Mouse (Mus musculus) intestine, embryonic 14.5 days (tissue): Measurements from ENCODE around the gene 1700029J07Rik. TPM values are rescaled to one million over a fixed set of nuclear protein-coding genes. Genes with fewer than 3 reads are reported as not detected.

Experiments
- ATAC-seq: fragments of 200-750 bp; cut with Nextera tagmentation; replicated peaks from 2 replicates; pipeline ENCODE4 v1.8.0; 2017; ENCODE audit warnings: low read depth, moderate number of reproducible peaks, moderate TSS enrichment, moderate library complexity; ENCODE audit not compliant: low FRiP score, low TSS enrichment
- DNase-seq: peaks from one replicate; pipeline ENCODE4 v3.0.0-alpha.2; 2018; ENCODE audit warnings: low spot score
- H3K27ac ChIP-seq: fragments of 300-500 bp; sonication (generic); 2 replicates; pipeline ENCODE4 v1.5.1; 2014; ENCODE audit warnings: low read depth, mild to moderate bottlenecking, control low read depth
- H3K27me3 ChIP-seq: fragments of 300-500 bp; sonication (generic); replicated peaks from 2 replicates; pipeline ENCODE4 v1.6.1; 2014; ENCODE audit warnings: low read length, control low read depth; ENCODE audit not compliant: control insufficient read depth, insufficient read depth
- H3K36me3 ChIP-seq: fragments of 300-500 bp; sonication (generic); 2 replicates; pipeline ENCODE4 v1.6.1; 2014; ENCODE audit warnings: low read length, control low read depth; ENCODE audit not compliant: control insufficient read depth, insufficient read depth
- H3K4me1 ChIP-seq: fragments of 300-500 bp; sonication (generic); replicated peaks from 2 replicates; pipeline ENCODE4 v1.6.1; 2014; ENCODE audit warnings: low read length, control low read depth, mixed read lengths; ENCODE audit not compliant: control insufficient read depth, insufficient read depth
- H3K4me2 ChIP-seq: fragments of 300-500 bp; sonication (generic); 2 replicates; pipeline ENCODE4 v1.6.1; 2014; ENCODE audit warnings: low read length
- H3K4me3 ChIP-seq: fragments of 300-500 bp; sonication (generic); 2 replicates; pipeline ENCODE4 v1.5.1; 2014; ENCODE audit warnings: low read depth, low read length, control low read depth, mixed read lengths
- H3K9ac ChIP-seq: fragments of 300-500 bp; sonication (generic); 2 replicates; pipeline ENCODE4 v1.6.1; 2014; ENCODE audit warnings: mild to moderate bottlenecking, low read length
- H3K9me3 ChIP-seq: fragments of 300-500 bp; sonication (generic); 2 replicates; pipeline ENCODE4 v1.6.1; 2016; ENCODE audit warnings: low read length, control low read depth; ENCODE audit not compliant: control insufficient read depth
- WGBS: fragments of 180-500 bp; shearing (Covaris S2); extraction: QIAGEN DNeasy Blood & Tissue Kit; methylation state at CpG from one replicate; pipeline ENCODE4 v1.1.7; 2014; 5-methylcytosine and 5-hydroxymethylcytosine counted together
- polyA plus RNA-seq: library from polyadenylated mRNA; unstranded; fragments of >200 nt; fragmentation: Nextera tagmentation; extraction: Ambion mirVana; gene quantifications from 2 replicates; pipeline ENCODE4 v1.2.1, GENCODE M21; 2014

The 1700029J07Rik gene
- 2.3 and 3.8 TPM in 2 replicates for polyA plus RNA-seq

- H3K27ac ChIP-seq, result peak within 1 kb of the TSS; percentile 82
- H3K9ac ChIP-seq, result peak within 1 kb of the TSS; percentile 70
- under 1% methylated on average over 57 of the region's 57 CpGs for WGBS
- DNase-seq, result peak; percentile 97
- peak; percentile 98 for ATAC-seq
- H3K4me3 ChIP-seq, result peak within 1 kb of the TSS; percentile 83
- no peaks in the 10 kb centered on the region for H3K9me3 ChIP-seq
- H3K27me3 ChIP-seq, result no peaks in the 10 kb centered on the region
- peak within 1 kb of the TSS; percentile 75 for H3K4me2 ChIP-seq
- H3K36me3 ChIP-seq, result peaks cover 3% of the 10 kb centered on the region; the same call in 1 of the 2 replicates
- no peaks in the 10 kb centered on the region; the same call in 1 of the 2 replicates for H3K4me1 ChIP-seq
Measured at GRCm38 (mm10) chr8:45975126-45975836, at the start of gene 1700029J07Rik, which contains the start of gene Ufsp2. Gene 1700029J07Rik, minus strand, starts transcription at chr8:45975252. Gene Ufsp2, plus strand, starts transcription at chr8:45975528.

GRCm38 (mm10) chr8:46024392-46024791, 49.3 kb upstream of the 1700029J07Rik start:
- no peak overlapping the region for H3K9ac ChIP-seq
- ATAC-seq (no peak), DNase-seq (no peak)
- H3K9me3 ChIP-seq, result no peaks in the 10 kb centered on the region
- H3K4me3 ChIP-seq, result no peak overlapping the region
- no peaks in the 10 kb centered on the region for H3K36me3 ChIP-seq
- no peak overlapping the region for H3K27ac ChIP-seq
- no peaks in the 10 kb centered on the region for H3K27me3 ChIP-seq
- WGBS, result 41% methylated on average over 4 of the region's 4 CpGs
- H3K4me1 ChIP-seq, result no peaks in the 10 kb centered on the region
- no peak overlapping the region for H3K4me2 ChIP-seq

GRCm38 (mm10) chr8:46022758-46023157, 47.7 kb upstream of the 1700029J07Rik start:
- DNase-seq (no peak), ATAC-seq (no peak)
- no peak overlapping the region for H3K4me2 ChIP-seq
- no peak overlapping the region for H3K9ac ChIP-seq
- H3K36me3 ChIP-seq, result no peaks in the 10 kb centered on the region
- WGBS, result 94% methylated on average over 9 of the region's 9 CpGs
- H3K4me3 ChIP-seq, result no peak overlapping the region
- no peaks in the 10 kb centered on the region for H3K4me1 ChIP-seq
- no peak overlapping the region for H3K27ac ChIP-seq
- no peaks in the 10 kb centered on the region for H3K27me3 ChIP-seq
- H3K9me3 ChIP-seq, result no peaks in the 10 kb centered on the region

GRCm38 (mm10) chr8:46022203-46022602, 47.2 kb upstream of the 1700029J07Rik start:
- Histone ChIP-seq H3K9ac (no peak overlapping the region), H3K4me1 (no peaks in the 10 kb centered on the region), H3K9me3 (no peaks in the 10 kb centered on the region), H3K27me3 (no peaks in the 10 kb centered on the region), H3K27ac (no peak overlapping the region), H3K4me2 (no peak overlapping the region), H3K4me3 (no peak overlapping the region), H3K36me3 (no peaks in the 10 kb centered on the region)
- DNase-seq (no peak), ATAC-seq (no peak)
- WGBS, result 83% methylated on average over 9 of the region's 9 CpGs

- H3K4me3 ChIP-seq, result no peak overlapping the region
- WGBS, result 19% methylated on average over 17 of the region's 17 CpGs
Measured at GRCm38 (mm10) chr8:46010746-46011680, 36.0 kb upstream of the 1700029J07Rik start.

GRCm38 (mm10) chr8:46010306-46010705, 35.3 kb upstream of the 1700029J07Rik start:
- H3K27ac ChIP-seq, result no peak overlapping the region
- DNase-seq (no peak), ATAC-seq (no peak)
- WGBS, result 65% methylated on average over 2 of the region's 2 CpGs
- peaks cover 8% of the 10 kb centered on the region; the same call in 1 of the 2 replicates for H3K4me1 ChIP-seq
- H3K27me3 ChIP-seq, result no peaks in the 10 kb centered on the region
- no peaks in the 10 kb centered on the region for H3K9me3 ChIP-seq
- no peak overlapping the region for H3K4me3 ChIP-seq
- no peak overlapping the region for H3K9ac ChIP-seq
- H3K36me3 ChIP-seq, result no peaks in the 10 kb centered on the region
- H3K4me2 ChIP-seq, result peak overlapping the region; percentile 32

More at GRCm38 (mm10) chr8:46010746-46011680, 36.0 kb upstream of the 1700029J07Rik start:
- DNase-seq (no peak), ATAC-seq (no peak)
- Histone ChIP-seq H3K36me3 (no peaks in the 10 kb centered on the region), H3K4me2 (peak overlapping the region; percentile 32), H3K4me1 (peaks cover 8% of the 10 kb centered on the region; the same call in 1 of the 2 replicates), H3K27me3 (no peaks in the 10 kb centered on the region), H3K27ac (no peak overlapping the region), H3K9ac (no peak overlapping the region), H3K9me3 (no peaks in the 10 kb centered on the region)

- ATAC-seq (0 out of 2 replicates have a peak, but pooled peaks have one; percentile 34), DNase-seq (no peak)
- Histone ChIP-seq H3K9me3 (no peaks in the 10 kb centered on the region), H3K27me3 (no peaks in the 10 kb centered on the region), H3K36me3 (no peaks in the 10 kb centered on the region), H3K4me1 (peaks cover 8% of the 10 kb centered on the region; the same call in 1 of the 2 replicates), H3K4me3 (no peak overlapping the region), H3K9ac (no peak overlapping the region), H3K4me2 (no peak overlapping the region), H3K27ac (no peak overlapping the region)
- 29% methylated on average over 3 of the region's 3 CpGs for WGBS
Measured at GRCm38 (mm10) chr8:46007050-46007672, 32.1 kb upstream of the 1700029J07Rik start.

- no peaks in the 10 kb centered on the region for H3K9me3 ChIP-seq
- no peak within 1 kb of the TSS for H3K4me3 ChIP-seq
- DNase-seq (no peak), ATAC-seq (no peak)
- H3K27me3 ChIP-seq, result no peaks in the 10 kb centered on the region
- H3K9ac ChIP-seq, result no peak within 1 kb of the TSS
- no peaks in the 10 kb centered on the region for H3K36me3 ChIP-seq
- peak within 1 kb of the TSS; percentile 15; the same call in 1 of the 2 replicates for H3K4me2 ChIP-seq
- H3K4me1 ChIP-seq, result peaks cover 3% of the 10 kb centered on the region; the same call in 1 of the 2 replicates
- H3K27ac ChIP-seq, result peak within 1 kb of the TSS; percentile 47; the same call in 1 of the 2 replicates
- WGBS, result 55% methylated on average over 4 of the region's 4 CpGs
Measured at GRCm38 (mm10) chr8:46005596-46005995, 30.5 kb upstream of the 1700029J07Rik start, which contains the start of gene Ankrd37. Gene Ankrd37, minus strand, starts transcription at chr8:46005707.
